Mouse (Mus musculus) spleen, postnatal 4 days (tissue): Measurements from ENCODE around the gene Cers2.

Experiments used
- DNase-seq, 2 experiments: peaks; one replicate each; pipeline ENCODE4 v3.0.0; 2022; ENCODE audit warnings: low spot score in 2 of 2

The Cers2 gene

DNA sequence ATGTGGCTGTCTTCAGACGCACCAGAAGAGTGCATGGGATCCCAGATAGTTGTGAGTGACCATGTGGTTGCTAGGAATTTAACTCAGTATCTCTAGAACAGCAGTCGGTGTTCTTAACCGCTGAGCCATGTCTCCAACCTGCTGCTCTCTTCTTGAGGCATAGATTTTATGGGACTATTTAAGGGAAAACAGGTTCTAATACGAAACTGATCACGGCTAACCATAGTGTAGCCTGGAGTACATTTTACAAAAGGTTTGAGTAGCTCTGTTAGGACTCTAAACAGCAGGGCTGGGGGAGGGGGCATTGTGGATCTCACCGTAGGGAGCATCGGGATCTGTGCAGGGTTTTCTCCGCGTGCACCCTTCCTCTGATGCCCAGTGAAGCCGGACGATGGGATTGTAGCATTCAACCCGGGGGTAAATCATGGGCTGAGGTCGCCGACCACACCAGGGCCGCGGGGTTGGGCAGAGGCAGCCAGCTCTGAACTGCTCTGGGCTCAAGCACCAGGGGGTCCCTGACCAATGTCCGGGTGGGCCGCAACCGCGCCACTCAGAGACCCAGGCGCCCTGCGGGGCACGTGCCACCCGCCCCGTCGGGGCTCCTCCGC lies at the start of gene Cers2:
Cers2 (plus strand) TSS at position 306 of the 608 bp plus-strand sequence.
- DNase-seq, result no peak

DNA sequence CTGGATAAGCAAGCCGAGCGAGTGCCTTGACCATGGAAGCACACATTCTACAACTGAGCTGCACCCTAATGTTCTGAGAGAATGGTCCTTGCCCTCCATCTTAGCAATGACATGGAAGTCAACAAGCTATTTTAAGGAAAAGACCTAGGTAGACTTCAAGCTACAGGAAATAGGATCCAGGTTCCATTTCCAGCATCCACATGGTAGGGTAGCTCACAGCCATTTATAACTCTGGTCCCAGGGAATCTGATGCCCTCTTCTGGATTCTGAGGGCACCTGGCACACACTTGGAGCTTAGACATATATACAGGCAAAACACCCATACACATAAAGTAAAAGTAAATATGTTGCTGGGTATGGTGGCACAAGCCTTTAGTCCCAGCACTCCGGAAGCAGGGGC lies 48.5 kb upstream of the Cers2 start:
- DNase-seq, result no peak

DNA sequence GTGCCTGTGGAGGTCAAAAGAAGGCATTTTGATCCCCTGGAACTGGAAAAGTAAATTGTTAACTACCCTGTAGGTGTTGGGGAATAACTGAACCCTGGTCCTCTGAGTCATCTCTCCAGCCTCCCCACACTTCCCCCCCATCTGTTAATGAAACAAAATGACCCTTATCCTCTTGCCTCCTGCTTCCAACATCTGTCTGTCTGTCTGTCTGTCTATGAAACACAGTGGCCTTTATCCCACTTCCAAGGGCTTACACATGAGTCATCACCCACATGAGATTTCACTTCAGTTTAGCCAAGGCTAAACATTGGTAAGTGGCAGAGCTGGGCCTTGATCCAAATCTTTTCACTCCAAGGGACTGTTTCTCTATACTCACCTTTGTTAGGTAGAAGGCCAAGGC lies 46.7 kb upstream of the Cers2 start:
- DNase-seq, result no peak

DNA sequence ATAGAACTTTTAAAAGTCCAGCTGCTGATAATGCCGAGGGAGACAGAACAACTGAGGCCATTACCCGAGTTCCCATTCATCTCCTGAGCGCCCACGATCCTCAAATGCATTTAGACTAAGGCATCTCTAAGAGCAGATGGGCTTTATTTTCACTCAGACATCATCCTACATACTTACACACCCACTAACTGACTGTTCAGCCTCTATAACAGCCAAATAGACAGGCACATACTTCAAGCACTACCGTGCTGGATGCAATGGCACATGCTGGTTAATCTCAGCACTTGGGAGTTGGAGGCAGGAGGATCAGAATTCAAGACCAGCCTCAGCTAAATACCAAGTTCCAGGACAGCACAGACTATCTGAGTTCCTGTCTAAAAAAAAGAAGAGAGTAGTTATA lies 44.8 kb upstream of the Cers2 start:
- DNase-seq, result no peak

DNA sequence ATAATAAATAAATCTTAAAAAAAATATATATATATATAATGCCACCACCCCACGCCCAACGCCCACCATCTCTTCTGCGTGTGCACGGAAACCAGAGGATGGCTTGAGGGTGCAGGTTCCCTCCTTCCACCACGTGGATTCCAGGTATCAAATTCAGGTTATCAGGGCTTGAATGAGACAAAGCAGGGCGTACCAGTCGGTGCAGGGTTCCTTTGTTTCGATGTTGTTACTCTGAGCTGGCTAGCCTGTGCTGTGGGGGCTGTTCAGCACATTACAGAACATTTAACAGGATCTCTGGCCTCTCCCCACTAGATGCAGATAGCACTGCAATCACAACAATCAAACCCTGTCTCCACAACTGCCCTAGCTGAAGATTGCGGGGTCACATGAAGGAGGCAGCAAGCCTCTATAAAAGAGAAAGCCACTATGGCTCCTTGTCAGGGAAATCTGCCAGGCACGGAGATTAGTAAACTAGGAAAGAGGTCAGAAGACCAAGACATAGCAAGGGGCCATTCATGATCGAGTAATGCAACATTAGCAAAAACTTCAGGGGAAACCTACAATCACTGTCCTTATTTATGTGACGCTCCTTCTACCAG lies 43.7 kb upstream of the Cers2 start:
- DNase-seq, result no peak

DNA sequence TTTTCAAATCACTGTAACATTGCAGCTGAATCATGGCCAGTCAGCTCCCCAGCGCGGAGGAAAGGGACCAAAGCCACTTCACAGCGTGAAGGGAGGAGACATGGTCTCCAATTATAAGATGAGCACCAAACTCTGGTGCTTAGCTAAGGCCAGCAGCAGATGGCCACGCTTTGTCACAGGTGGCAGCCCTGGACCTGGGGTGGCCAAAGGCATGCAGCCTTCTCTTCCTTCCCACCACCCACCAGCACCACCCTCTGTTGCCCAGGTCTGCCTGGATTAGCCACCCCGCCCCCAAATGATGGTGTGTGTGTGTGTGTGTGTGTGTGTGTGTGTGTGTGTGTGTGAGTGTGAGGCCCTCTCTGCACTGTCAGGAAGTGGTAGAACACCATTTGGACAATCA lies 41.1 kb upstream of the Cers2 start:
- no peak for DNase-seq

DNA sequence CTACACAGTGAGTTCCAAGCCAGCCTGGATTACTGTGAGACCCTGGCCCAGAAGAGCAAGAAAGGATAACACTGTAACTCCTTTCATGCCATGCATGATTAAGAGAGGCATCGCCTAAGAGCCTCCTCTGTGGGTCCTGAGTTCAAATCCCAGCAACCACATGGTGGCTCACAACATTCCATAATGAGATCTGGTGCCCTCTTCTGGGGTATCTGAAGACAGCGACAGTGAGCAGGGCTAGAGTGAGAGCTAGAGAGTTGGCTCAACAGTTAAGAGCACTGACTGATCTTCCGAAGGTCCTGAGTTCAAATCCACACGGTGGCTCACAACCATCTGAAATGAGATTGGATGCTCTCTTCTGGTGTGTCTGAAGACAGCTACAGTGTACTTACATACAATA lies 40.1 kb upstream of the Cers2 start:
- DNase-seq, result no peak

DNA sequence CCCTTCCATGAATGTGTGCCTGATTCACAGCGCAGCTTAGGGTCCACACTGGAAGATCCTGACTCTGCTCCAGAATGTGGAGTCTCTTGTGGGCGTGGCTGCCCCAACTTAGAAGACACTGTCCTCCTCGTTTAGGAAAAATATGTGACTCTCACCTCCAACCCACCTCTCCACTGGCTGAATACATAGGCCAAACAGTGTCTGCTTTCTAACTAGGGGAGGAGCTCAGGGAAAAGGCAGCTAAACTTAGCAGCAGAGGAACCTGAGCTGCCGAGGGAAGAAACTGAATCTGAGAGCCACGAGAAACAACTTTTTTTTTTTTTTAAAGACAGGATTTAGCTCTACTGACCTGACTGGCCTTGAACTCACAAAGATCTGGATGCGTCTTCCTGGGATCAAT lies 39.4 kb upstream of the Cers2 start:
- no peak for DNase-seq

DNA sequence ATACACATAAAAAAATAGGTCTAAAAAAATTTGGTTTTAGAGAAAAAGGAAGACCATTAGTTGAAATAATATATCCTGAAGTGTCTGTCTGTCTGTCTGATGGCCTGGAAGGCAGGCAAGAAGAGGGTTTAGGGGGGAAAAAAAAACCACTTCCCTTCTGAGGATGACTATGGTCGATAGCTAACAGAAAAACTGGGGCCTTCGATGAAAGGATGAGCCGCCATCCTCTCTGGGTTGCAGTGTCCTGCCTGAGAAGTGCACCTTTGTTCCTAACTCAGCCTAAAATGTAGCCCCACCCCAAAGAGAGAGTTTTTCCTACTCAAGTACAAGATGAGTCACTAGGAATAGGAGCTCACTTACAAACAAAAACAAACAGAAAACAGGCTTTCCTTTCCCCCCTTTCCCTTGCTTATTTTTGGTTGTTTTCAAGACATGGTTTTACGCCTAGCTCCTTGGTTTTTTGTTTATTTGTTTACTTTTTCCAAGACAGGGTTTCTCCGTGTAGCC lies 38.1 kb upstream of the Cers2 start:
- no peak for DNase-seq

DNA sequence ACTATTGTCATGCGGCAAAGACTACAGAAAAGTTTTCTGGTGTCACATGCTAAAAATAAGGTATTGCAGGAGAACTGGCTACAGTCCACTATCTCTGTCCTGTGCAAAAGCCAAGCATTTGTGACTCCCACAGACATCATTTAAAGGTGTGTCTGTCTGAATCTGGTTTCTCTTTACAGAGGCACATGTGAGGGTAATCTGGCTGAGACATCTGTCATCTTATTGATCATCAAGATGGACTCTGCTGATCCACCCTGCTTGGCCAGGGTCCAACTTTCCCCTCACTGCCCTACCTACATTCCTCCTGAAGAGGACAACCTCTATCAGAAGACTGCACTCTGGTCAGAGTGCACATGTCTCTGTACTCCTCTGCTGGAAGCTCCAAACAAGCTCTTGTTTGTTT lies 37.4 kb upstream of the Cers2 start:
- DNase-seq, result no peak

DNA sequence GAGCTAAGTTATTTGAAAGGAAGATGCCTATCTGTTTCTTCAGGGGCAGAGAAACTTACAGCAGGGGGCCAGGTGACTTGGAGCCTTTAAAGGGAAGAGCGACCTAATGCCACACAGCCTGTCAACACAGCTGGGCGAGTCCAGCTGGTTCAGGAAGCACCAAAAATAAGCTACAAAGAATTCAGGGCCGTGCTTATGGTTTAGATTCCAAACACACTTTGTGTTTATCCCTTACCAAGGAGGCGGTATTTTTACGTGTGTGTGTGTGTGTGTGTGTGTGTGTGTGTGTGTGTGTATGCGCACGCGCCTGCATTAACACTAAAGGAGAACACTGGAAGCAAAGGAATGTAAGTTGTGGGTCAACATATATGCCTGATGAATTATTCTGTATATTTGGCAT lies 33.8 kb upstream of the Cers2 start:
- DNase-seq, result no peak

DNA sequence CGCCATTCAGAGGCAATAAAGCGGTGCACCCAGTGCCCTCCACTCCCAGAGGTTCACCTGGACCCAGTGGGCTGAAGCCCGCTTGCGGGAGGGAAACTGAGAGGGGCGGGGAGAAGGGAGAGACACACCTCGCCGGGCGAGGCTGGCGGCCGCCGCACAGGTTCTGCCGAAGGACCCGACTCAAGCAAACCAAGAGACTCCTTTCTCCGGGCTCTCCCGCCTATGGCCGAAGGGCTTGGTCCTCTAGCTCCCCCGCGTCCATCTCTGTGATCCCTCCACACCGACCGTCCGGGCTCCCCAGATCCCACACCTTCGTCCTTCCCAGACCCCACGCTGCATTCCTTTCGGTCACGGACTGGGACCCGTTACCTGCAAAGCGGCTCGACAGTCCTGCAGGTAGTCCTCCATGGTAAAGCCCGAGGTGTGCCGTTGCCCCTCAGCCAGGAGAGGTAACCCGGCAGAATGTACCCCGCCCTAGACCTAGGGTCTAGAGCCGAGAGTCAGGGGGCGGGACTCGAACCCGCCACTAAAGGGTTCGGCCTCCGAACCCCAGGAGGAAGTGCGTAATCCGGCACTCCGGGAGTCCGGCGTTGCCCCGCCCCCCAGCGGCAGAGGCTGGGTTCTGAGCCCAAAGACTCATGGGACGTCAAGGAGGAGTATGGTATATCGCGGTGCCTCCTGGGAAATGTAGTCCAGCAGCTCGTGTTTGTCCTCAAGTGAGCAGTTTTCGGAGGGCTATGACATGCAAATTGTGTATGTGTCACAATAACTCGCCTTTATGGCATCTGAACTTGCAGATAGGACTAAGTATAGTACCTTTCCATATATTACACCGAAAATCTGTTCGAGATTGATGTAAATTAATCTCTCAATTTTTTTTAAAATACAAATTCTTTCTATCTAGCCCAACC lies 33.1 kb upstream of the Cers2 start, which contains the start of the genes Mindy1 and Prune1:
Mindy1 (plus strand) TSS at position 130 of the 911 bp plus-strand sequence.
Prune1 (minus strand) TSS at position 861 of the 911 bp plus-strand sequence.
- DNase-seq, result peak; percentile 99

DNA sequence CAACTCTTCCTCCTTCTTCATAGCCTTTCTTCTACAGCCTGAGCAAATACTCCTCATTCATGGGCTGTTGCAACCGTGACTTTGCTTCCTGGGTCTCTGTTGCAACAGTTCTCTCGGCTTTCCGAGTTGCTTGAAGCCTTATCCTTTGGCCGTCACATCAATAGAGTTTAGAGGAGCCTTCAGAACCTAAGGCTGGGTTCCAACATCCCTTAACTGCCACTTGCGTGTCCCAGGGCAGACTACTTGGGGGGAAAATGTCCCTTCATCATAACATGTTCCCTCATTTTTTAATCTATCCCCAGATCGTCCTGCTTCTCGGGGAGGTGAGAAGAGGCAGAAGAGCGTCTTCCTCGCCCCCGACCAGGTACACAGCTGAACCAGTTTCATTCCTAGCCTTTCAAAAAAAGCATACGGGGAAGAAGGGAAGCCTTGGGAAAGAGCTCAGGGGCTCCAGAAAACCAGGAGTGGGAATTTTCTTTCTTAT lies 32.2 kb upstream of the Cers2 start:
- DNase-seq, result peak; percentile 58 to 79

DNA sequence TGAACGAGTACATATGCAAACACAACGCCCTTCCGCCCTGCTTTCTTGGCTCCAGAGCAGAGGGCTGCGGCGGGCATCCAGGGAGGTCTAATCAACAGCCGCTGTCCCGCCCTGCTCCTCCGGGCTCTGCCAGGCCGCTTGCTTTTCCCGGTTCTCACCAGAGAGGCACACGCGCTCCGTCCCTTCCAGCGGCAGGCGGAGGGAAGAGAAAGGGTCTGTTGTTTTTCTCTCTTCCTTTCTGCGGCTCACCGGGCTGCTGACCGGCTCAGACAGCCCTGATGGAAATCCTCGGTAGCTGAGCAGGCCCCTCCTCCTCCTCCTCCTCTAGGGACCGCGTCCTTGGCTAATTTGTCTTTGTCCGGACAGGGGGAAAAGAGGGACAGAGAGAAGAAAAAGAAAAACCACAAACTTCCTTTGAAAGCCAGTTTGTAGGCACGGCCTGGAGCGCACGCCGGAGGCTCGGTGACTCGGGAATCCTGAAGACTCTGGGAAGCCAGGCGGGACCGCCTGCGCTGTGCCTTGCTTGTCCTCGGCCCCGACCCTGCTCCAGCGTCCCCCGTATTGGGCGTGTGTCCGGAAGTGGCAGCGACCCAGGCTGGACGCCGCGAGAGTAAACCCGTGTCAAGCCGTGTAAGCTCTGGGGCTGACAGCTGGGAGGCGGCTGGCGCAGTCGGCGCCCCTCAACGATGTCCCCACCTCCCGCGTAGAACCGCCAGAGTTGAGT lies 31.6 kb upstream of the Cers2 start:
- peak; percentile 84 to 91 for DNase-seq

DNA sequence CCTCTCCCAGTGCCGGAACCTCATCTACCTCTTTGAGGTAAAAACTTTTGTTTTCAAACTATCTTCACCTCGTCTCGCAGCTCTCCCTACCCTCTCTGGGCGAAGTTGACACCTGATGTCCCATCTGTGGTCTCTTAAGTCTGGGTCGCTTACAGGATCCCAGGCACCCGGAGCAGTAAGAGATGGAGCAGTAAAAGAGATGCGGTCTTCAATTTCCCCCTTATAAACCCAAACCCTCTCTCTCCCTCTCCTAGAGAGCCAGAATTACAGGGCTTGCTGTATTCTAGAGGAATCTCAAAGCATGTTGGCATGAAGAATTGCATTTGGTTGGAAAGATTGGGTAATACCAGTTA lies 31.0 kb upstream of the Cers2 start:
- no peak for DNase-seq

DNA sequence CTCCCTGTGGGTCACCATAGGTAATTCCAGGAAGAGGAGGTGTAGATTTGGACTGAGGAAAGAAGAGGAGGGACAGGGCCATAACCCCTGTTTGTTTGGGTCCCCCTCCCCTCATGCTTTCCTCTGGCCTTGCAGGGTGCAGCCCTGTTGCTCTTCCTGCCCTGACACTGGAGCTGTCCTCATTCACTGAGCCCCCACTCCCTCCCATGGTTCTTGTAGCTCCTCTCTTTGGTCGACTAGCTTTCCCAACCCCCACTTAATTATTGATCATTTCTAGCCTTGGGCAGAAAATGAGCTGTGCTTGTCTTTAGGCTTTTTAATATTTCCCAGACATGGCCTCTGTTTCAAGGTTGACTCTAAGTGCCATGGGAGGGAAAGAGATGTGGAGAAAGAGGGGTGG lies 30.5 kb upstream of the Cers2 start:
- no peak for DNase-seq

DNA sequence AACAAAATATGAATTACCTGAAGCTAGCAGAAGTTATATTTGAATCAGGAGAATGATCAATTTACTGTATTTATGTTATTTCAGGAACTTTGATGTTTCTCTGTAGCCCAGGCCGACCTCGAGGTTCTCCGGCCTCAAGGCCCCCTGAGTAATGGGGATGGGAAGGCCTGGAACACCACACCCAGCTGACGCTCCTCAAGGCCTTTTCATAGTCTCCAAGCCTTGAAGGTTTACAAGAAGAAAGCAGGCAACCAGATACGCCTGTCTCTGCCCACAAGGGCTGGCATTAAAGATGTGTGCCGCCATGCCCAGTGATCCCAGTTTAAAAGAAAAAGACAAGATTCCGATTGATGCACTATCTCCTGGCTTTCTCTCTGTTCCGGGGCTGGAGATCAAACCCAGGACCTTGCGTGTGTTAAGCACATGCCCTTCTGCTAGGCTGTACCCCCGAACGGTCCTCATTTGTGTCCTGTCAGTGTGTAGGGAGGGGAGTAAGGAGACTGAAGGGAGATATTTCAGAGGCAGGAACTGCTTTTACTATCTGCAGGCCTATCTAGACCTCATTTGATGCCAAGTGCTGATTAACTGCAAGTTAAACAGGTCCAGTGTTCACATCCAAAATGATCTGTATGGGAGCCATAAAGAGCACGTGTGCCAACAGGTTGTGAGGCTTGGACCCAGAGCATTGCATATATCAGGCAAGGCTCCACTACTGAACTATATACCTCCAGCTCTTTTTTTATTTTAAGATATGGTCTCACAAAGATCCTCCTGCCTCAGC lies 29.9 kb upstream of the Cers2 start:
- DNase-seq, result no peak

DNA sequence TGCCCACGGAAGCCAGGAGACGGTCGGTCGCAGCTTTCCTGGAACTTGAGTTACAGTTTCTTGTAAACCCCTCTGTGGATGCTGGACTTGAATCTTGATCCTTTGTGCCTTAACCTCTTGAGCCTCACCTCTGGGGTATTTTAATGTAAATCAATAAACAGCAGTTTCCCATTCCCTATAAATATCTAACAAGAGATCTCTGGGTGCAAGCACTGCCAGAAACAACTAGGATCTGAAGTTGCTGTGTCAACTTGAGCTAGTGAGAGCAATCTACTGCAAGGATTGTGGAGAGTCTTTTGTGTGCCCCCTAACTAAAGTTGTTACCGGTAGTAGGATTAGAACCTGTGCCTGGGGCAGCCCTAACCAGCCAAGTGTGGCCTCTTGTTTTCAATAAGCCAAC lies 29.2 kb upstream of the Cers2 start:
- no peak for DNase-seq

DNA sequence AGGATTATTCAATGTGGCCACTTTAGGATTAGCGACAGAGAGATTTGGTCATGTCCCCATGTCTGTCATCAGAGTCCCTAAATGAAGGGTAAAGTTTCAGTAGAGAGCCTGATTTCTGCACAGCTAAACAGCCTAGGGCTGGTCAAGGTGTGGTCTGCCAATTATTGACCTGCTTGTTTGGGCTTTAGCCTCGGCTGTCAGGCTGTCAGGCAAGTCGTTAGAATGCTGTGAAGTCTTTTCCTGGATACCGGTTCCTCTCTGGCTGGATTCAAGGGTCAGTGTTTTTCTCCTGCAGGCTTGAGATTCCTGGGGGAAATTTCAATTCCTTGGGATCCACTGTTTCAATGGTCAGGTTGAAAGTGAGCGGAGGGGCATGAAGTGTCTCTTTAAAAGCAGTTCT lies 28.6 kb upstream of the Cers2 start:
- no peak for DNase-seq

DNA sequence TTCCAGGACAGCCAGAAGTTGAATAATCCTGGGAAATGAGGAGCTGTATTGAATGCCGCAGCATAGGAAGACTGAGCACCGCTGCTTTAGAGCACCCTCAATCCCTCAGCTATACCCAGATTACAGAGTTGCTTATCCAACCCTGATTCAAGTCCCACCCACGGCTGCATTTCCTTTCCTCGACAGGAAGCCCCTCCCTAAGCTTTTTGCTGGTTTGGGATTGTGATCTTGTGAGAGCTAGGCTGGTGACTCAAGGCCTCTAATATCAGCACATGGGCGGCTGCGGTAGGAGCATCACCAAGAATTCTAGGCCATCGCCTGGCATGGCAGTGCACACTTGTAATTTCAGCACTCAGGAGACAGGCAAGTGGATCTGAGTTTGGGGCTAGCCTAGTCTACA lies 28.1 kb upstream of the Cers2 start:
- no peak for DNase-seq

DNA sequence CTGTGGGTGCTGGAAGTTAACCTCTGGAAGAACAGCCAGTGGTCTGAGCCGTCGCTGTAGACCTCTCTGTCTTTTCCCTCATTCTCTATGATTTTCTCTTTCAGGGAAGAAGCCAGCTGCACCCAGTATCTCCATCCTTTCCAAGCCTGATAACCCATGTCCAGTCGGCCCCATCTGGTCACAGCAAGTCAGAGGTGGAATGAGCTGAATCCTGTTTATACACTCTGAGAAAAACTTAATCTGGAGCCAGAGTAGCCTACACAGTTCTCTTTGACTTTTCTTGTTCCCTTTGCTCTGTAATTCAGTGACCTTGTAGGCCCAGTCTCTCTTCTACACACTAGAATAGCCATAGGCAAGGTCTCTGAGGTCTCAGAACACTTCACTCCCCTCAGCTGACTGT lies 27.1 kb upstream of the Cers2 start:
- DNase-seq, result no peak
